Mouse (Mus musculus): ENCODE measurements around the gene Smim1.

DNA sequence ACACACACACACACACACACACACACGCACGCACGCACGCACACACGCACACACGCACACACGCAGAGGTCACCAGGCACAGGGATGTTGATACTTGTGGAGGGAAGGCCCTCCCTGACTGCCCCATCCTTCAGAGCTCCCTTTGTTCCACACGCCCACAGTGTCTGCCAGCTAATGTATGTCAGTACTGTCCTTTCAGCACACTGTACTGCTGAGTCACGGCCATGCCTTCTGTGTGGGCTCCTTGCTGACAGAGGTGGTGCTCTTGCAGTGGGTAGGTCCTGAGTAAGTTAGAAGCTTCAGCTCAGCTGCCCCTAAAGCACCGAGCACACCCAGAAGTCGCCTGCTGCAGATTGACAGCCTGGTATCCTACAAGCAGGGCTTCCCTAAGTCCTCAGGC is 45.6 kb downstream of the Smim1 start:
- TF ChIP-seq EP300 (optimal IDR thresholded peaks at IDR 0.05) (no peak), CTCF (IDR thresholded peaks at IDR 0.05; ENCODE audit: low read depth) (no peak)
